Mouse (Mus musculus) retina, embryonic 14.5 days (tissue): Measurements from ENCODE around the gene Ift43.
A peak's percentile ranks its signal among the peaks of the same experiment; 100 is the strongest.

Source experiments
- DNase-seq: peaks from one replicate; pipeline ENCODE4 v3.0.0-alpha.2; 2015; ENCODE audit warnings: low spot score

The Ift43 gene

DNA sequence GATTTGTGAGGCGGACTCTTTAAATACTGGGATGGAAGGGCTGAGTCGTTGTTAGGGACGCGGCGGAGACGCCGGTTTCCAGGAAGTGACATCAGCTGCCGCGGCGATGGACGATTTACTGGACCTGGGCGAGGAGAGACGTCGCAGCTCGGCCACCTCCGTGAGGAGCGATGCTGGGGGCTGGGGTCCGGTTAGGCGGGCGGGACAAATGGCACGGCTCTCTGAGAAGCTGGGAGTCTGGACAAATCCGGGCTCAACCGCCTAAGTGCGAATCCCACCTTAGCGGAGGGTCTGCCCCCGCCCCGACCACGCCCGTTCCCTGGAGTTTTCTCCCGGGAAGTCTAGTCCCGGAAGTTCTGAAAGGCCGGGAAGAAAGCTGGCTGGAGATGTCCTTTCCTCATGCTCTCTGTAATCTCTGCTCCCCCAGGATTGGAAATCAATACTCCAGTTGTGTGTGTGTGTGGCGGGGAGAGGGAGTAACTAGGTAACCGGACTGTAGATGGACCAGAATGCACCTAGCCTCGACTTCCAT, at the start of gene Ift43:
Gene Ift43 (plus strand): TSS at position 61 of the 532 bp plus-strand sequence.
- peak; percentile 92 for DNase-seq

DNA sequence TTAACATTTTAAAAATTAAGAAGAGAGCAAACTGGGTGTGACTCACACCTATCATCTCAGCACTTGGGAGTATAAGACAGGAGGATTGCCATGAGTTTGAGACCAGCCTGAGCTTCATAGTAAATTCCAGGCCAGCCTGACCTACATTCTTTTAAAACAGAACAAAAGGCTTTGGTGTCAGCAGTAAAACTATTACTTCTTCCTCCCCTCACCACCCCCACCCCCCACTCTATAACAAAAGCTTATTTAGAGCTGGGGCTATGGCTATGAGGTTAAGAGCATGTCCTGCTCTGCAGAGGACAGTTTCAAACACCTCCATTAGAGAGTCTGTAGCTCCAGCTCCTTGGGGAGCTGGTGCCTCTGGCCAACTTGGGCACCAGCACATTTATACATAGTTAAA, 46.8 kb upstream of the Ift43 start:
- peak; percentile 42 for DNase-seq

DNA sequence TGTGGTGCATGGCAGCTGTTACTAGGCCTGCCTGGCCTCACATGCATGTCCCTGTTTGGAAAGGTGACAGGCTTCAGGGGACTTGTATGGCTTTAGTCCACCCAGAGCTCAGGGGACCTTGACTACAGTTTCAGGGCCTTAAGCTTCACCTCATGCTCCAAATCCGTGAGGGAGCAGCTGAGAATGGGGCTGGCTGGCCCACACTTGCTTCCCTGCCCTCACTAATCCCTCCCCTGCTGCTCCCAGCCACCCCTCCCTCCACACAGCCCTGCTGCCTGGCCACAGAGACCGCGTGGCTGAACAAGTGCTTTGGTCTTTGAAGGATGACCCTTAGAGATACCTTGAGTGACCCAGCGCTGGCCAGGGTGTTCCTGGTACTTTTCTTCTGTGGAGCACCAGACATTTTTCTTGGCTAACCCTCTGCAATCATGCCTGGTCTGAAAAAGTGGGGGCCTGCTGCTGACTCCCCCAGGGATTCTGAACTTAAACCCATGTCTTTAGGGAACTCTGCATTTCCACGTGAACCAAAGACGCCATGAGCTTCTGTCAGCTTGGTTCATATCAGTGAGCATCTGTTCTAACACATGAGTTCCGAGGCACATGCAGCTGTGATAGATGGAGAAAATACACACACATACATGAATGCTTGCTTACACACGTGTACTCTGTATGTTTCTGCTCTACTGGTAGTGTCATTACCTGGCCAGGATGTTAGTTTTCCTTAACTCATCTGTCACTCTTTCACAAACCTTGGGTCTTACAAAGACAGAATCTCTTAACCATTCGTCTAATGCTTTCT, 45.8 kb upstream of the Ift43 start:
- DNase-seq, result peak; percentile 49

DNA sequence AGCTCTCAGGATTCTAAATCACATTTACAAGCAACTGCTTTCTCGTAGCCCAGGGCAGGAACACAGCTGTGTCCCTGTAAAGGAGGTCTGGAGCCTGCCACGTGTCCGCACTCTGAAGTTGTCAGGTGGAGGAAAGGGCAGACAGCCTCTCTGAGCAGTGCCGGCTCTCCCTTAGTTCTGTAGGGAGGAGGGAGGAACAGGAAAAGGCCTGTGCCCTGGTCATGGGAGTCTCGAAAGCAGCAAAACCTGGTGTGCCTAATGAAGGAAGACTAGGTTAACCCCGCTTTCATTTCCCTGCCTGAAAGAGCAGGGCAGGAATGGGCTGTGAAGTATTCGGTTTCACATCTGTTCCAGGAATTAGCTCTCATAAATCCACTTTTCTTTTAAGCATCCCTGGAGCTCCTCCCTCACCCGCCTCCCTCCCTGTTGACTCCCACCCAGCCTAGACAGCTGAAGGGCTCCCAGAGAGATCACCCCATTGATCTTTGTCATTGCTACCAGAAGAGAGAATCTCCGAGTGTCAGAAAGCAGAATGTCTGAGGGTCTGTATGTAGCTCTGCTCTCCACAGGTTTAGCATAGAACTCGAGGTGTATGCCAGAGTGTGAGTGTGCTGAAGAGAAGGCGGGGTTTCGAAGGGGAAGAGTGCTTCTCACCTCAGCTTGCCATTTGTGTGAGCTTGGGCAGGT, 45.0 kb upstream of the Ift43 start:
- peak; percentile 40 for DNase-seq

DNA sequence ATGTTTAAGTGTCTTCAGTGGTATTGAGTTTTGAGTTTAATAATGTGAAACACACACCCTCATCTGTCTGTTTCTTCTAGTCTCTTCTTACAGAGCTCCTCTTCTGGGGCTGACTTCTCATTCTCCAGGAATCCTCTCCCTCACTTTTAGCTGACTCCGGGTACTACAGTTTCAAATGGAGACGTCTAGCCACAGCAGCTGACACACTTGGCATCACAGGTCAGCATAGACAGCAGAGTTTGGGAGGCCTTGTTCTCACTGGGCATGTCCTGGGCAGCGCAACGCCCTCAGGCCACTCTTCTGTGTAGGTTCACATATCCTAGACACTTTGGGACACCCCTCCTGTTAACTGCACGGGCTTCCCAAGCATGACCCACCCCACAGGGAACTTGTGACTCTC, 43.3 kb upstream of the Ift43 start:
- DNase-seq, result no peak

DNA sequence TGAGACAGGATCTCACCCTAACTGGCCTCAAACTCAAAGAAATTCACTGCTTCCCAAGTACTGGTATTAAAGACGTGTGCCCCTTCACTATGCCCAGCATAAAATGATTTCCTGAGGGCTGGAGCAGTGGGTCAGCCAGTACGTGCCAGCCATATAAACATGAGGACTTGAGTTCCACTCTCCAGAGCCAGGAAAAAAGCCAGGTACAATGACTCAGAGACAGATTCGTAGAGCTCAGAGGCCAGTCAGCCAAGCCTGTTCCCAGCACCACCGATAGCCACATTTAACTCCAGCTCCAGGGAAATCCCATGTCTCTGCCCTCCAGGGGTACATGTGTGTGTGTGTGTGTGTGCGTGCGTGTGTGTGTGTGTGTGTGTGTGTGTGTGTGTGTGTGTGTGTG, 42.6 kb upstream of the Ift43 start:
- no peak for DNase-seq

DNA sequence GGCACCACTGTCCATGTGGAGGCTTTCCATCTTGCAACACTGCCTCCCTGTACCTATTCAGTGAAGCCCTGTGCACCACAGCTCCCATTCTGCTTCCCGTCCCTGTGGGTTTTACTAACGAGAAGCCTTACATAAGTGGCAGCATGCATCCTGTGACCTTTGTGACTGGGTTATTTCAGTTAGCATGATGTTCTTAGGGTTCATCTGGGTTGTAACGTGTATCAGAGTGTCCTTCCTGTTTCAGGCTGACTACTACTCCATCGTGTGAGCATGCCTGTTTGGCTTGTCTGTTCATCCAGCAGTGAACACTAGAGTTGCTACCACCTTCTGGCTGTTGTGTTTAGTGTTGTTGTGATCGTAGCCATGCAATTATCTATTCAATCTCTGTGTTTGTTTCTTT, 36.2 kb upstream of the Ift43 start:
- no peak for DNase-seq

DNA sequence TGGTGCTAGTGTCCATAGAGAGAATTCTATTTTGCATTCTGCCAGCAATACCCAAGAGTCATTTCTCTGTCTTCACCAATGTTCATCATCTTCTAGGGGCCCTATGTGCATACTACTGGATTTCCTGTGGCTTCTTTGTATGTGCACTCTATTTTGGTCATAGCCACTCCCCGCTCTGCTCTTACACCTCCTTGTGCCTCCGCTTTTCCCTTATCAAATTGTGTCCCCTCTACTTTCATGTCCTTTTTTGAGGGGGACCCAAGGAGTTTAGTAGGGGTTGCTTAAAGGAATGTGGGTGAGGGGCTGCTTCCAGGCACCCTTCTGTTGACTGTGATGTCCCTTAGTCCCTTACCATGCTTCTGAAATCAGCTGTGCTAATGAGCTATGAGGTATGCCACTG, 35.6 kb upstream of the Ift43 start:
- no peak for DNase-seq

DNA sequence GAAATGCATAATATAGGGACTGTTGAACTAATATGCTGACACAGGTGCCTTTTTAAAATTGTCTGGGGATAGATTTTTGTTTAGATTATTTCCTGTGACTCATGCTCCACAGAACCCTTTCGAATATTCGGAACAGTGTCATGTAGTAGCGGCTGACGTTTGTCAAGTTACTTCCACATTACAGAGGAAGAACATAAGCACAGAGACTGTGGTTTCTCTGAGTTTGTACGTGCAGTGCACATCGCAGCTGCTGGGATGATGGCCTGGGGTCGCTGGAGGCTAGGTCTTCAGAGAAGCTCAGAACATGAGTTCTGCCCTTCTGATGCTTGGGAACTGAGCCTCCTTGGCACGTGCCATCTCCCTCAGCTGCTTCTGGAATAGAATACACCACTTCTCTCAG, 35.0 kb upstream of the Ift43 start:
- no peak for DNase-seq

DNA sequence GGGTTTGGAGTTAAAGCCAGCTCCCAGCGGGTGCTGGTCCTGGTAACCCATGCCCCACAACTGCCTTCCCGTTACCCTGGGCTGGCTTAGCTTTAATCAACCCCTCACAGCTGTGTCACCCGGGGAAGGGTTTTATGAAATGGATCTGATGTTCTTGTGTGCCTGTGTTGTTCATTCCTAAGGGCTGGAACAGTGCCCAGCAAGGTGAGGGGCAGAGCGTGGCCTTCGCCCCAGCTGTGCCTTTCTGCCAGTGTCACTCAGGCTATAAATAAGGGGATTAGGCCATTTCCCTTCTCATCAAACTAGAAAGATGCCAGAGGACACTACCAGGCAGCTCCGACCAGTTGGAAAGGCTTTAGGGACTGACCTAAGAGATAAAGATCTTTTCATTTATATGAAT, 32.5 kb upstream of the Ift43 start:
- no peak for DNase-seq

DNA sequence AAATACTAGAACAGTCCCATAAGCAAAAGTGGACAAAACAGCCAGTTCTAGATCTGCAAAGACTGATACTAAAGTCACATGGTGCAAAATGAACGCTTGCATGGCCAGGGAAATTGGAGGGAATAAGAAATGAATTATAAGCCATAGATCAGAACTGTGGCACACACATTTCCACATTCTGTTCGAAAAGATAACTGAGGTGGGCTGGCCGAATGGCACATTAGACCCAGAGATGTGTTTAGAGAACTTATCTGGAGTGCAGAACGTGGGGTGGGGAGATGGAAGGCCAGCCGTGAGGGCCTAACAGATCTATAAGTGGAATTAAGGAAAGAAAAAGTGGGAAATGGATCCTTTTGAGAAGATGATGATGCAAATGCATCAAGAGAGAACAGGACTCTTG, 30.9 kb upstream of the Ift43 start:
- no peak for DNase-seq

DNA sequence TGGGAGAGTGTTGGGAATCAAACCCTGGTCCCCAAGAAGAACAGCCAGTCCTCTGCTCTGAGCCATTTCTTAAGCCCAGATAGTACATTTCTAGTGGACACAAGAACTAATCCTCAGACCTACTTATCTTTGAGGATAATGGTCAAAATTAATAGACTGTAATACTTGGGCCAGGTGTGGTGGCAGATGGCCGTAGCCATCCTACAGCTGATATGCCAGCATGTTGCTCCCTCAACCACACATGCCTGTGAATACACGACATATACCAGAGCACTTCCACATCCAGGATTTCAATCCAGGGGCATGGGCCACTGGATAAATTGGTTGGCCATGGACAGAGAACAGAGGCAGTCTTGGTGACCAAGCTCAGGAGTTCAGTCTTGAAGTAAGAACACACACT, 27.0 kb upstream of the Ift43 start:
- DNase-seq, result no peak

DNA sequence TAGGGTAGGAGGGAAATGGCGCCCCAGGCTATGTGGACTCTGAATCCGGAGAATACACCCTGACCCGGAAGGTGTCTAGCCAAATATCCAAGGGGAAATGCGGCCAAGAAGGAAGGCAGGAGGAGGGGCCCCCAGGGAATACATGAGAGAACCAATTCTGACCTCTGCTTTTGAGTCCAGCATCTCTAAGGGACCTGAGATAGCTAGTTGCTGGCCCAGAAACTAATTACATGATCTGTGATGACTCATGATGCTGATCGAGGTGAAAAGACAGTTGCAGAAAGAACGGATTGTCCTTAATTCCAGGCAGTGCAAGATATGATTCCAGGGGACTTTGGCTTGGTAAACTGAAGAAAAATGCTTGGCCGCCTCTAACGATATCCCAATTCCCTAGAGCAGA, 25.4 kb upstream of the Ift43 start:
- DNase-seq, result no peak

DNA sequence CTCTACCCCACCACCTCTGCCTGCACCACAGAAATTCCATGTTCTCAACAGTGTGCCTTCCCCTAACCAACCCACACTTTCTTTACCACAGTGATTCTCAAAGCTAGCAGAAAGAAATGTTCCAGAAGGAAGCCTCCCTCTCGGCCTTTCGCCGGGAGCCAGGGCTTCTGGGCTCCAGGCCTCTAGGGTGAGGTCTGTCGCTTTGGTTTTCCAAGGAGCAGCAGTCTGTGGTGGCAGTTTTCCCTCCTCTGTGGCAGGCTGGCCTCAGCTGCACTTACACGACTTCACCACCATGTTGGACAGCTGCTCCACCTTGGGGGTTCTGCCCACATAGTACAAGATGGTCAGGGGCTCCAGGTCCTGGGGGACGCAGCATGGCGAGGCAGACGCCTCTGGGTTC, 24.8 kb upstream of the Ift43 start:
- DNase-seq, result no peak

DNA sequence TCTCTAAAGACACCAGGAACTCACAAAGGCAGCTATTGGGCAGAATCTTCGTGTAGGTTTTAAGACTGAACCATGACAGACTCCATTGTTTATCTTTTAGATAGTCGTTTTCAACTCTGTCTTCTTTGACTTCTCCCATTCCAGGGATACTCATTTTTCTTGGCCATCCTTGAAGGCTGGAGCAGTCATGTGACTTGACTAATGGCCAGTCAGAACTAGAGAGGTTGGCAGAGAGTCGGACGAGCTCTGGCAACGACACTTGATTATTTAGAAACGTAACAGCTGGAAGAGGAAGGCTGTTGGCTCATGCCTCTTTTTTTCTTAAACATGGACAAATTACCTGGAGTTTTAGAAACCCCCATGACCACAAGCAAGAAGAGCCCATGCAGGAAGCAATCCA, 23.0 kb upstream of the Ift43 start:
- no peak for DNase-seq

DNA sequence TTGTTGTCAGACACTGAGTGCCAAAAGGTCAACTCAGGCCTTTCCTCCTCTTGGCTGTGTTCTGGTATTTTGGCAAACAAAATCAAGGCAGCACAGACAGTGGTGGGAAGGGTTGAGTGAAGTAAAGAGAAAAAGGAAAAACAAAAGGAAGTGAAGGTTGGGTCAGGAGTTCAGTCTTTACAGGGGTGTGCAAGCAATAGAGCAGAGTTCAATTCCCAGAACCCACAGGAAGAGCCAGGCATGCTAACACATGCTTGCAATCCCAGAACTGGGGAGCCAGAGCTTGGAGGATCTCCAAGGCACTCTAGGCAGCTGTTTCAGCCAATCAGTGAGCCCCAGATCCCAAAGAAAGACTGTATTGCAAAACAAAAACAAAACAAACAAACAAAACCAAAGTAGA, 17.5 kb upstream of the Ift43 start:
- no peak for DNase-seq

DNA sequence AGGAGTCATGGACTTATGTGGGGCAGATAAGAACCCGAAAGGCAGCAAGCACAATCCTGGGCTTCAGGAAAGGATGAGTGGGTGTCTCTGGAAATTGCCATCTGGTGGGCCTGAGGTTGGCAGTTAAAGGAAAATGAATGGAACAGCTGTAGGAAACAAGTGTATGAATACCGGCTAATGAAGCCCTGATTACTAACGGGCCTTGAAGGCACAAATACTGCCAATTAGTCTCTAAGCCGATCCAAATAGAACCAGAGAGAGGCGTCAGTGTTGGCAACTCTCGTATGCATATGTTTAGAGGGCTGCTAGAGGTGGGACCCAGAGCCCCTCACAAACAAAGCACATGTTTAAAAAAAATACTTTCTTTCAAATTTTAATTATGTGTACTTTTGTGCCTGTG, 10.9 kb upstream of the Ift43 start:
- peak; percentile 53 for DNase-seq

DNA sequence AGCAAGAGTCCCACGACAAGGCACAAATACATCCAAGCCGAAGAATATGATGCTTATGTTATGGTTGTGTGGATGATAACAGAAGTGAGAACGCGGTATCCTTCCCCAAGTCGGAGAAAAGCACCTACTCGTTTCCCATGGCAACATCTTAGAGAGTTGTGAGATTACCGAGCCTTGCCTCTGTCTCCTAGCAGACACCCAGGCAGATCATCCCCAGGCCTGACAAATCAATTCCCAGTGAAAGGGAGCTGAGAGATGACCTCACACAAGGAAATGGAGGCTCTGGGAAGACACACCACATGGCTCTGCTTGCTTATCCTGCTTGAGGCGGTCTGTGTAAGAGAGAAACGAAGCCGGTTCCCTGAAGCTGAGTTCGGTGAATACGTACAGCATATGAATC, 7.7 kb upstream of the Ift43 start:
- peak; percentile 21 for DNase-seq

DNA sequence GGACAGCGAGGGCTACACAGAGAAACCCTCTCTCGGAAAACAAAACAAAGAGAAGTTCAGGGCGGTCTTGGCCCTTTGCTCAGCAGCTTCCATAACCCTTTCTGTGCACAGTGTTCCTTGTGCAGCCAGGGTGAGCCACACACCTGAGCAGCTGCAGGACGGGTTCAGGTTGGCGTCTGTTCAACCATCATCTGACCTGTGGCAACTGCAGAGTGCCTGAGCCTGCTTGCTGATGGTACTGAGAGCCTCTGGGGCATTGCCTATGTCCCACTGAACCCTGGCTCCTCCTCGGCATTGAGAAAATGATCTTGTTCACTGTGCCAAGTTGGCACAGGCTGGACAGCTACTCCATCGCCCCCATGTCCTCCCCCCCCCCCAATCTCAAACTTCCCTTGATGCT, 7.0 kb upstream of the Ift43 start:
- no peak for DNase-seq

DNA sequence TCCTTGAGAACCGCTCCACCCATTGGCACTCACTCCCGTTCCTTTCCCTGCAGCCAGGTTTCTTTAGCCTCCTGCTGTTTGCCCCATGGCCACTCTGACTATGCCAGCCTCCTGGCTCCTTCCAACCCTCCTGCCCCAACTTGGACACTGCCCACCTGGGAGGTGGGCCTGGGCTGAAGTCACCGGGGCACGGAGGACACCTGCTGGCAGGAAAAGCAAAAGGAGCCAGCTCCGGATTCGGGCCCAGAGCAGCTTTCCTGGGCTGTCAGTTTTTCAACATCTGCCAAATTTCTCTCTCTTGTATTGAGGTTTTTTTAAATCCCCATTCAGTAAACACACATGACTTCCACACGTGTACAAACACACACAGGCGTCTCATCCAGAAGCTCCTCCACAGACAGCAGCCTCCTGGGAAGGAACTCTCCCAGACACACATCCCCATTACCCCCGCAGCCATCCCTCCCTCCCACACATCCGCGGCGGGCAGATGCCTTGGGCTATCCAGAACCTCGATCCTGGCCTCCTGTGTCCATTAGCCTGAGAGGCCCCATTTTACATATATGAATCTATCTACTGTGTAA, 5.9 kb upstream of the Ift43 start:
- peak; percentile 34 for DNase-seq

DNA sequence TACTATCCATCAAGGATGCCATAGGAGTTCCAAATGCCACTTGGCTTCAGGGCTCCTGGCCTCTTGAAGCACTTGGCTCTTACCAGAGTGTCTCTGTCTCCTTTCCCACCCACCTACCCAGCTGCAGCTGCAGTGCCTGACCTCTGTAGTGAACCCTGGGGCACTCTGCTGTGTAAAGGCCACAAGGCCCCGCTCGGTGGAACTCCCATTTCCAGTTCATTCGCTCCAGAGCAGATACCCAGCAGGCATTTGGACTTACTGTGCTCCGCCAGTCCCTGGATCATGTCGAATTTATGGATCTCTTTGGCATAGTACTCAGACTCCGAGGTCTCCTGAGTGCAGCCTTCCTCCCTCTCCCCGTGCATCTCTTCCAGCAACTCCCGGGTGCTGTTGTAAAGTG, 5.0 kb upstream of the Ift43 start:
- DNase-seq, result peak; percentile 40

DNA sequence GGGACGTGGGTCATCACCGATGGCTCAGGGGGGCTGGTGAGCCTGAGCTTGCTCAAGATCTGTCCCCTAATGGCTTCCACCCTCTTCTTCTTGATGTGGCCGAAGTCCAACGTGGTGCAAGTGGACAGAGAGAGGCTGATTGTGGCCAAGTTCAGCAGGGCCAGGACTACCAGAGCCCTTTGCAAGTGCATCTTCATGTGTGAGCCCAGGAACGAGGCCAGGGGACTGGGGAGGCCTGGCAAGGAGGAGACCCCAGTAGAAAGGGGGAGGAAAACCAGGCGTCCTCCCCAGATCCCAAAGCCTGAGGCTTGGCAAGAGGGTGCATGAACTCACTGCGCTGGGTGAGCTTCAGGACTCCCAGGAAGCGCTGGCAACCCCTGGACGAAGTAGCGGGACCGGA, 4.6 kb upstream of the Ift43 start:
- peak; percentile 24 for DNase-seq

DNA sequence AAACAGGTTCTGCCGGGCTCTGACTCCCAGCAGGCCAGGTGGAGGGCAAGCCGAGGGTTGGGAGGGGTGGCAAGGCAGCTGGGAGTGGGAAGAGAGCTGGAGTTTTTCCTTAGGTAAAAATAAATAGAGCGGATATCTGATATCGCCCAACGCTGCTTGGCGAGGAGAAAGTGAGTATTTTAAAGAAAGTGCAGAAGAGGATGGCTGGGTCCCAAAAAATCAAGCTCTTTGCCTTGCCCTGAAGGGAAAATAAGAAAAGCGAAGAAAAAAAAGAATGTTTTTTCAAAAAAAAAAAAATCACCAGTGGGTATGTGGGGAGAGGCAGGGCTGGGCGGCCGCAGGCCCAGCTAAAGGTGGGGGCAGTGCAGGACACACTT, 4.2 kb upstream of the Ift43 start:
- DNase-seq, result no peak
